Mouse (Mus musculus): Measurements from ENCODE around the gene Gm9844. TPM values are rescaled to one million over a fixed set of nuclear protein-coding genes. Genes with fewer than 3 reads are reported as not detected.
A peak's percentile ranks its signal among the peaks of the same experiment; 100 is the strongest.
"Not testable (repeated sequence)": the region's sequence is repeated elsewhere in the genome, so short reads cannot be mapped to it uniquely, and the experiment has no call there.

Gm9844 gene
- polyA plus RNA-seq, 1 experiment from 2014 or later, result 2.7 TPM

GRCm38 (mm10) chr7:24892125-24892583 lies 30.1 kb downstream of the Gm9844 start:
- Histone ChIP-seq H3K4me3 (ENCODE audit: low read depth, low read length) (no peak overlapping the region), H3K27me3 (ENCODE audit: insufficient read depth, low read length) (no peaks in the 10 kb centered on the region), H3K36me3 (replicated peaks; ENCODE audit: insufficient read depth, low read length) (peaks cover 34% of the 10 kb centered on the region), H3K27ac (ENCODE audit: low read depth) (peak overlapping the region; percentile 30; the same call in 1 of the 2 replicates), H3K4me2 (ENCODE audit: low read depth, low read length) (no peak overlapping the region), H3K4me1 (ENCODE audit: insufficient read depth) (peaks cover 5% of the 10 kb centered on the region; the same call in 1 of the 2 replicates), H3K9ac (replicated peaks) (no peak overlapping the region), H3K9me3 (ENCODE audit: low read length) (no peaks in the 10 kb centered on the region)
- ATAC-seq (no peak), DNase-seq (no peak)
- WGBS (ENCODE audit: insufficient replicate concordance), result 55% methylated on average over 2 of the region's 2 CpGs
- no peak for TF ChIP-seq CTCF (IDR thresholded peaks at IDR 0.05; ENCODE audit: low read depth)
- no peak for TF ChIP-seq EP300 (IDR thresholded peaks at IDR 0.05; ENCODE audit: low read depth)

- WGBS (ENCODE audit: insufficient replicate concordance), result 81% methylated on average over 2 of the region's 2 CpGs
- H3K4me2 ChIP-seq (ENCODE audit: low read depth, low read length); H3K9me3 ChIP-seq (ENCODE audit: low read length); H3K9ac ChIP-seq (replicated peaks); H3K27me3 ChIP-seq (ENCODE audit: insufficient read depth, low read length); H3K4me3 ChIP-seq (ENCODE audit: low read depth, low read length); H3K36me3 ChIP-seq (replicated peaks; ENCODE audit: insufficient read depth, low read length); H3K4me1 ChIP-seq (ENCODE audit: insufficient read depth); ATAC-seq; DNase-seq: not testable (repeated sequence)
- H3K27ac ChIP-seq (ENCODE audit: low read depth), result 0 out of 2 replicates have a peak overlapping the region, but pooled peaks have one; percentile 55
These were observed 33.7 kb downstream of the Gm9844 start for GRCm38 (mm10) chr7:24895749-24896148.

DNA sequence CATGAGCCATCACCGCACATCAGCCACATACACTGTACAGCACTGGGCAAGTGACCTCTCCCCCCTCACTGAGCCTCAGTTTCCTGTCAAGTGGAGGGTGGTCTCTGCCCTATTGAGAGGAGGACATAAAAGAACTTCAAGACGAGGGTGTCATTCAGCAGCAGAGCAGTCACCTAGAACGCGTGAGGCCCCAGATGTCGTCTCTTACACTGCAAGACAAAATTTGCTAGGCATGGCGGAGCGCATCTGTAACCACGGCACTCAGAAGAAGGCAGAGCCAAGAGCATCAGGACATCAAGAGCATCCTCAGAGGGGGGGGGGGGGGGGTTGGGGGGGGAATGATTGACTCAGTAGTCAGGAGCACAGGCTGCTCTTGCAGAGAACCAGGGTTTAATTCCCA lies 34.3 kb downstream of the Gm9844 start:
- Histone ChIP-seq H3K27me3 (ENCODE audit: insufficient read depth, low read length) (no peaks in the 10 kb centered on the region), H3K4me3 (ENCODE audit: low read depth, low read length) (no peak overlapping the region), H3K27ac (ENCODE audit: low read depth) (peak overlapping the region; percentile 67), H3K36me3 (replicated peaks; ENCODE audit: insufficient read depth, low read length) (0 out of 2 replicates have a peak, but pooled peaks cover under 1% of the 10 kb centered on the region), H3K4me1 (ENCODE audit: insufficient read depth) (0 out of 2 replicates have a peak, but pooled peaks cover 2% of the 10 kb centered on the region), H3K9ac (replicated peaks) (no peak overlapping the region), H3K4me2 (ENCODE audit: low read depth, low read length) (no peak overlapping the region), H3K9me3 (ENCODE audit: low read length) (no peaks in the 10 kb centered on the region)
- no peak for ATAC-seq
- no peak for DNase-seq
- no peak for TF ChIP-seq CTCF (IDR thresholded peaks at IDR 0.05; ENCODE audit: low read depth)
- no peak for TF ChIP-seq EP300 (IDR thresholded peaks at IDR 0.05; ENCODE audit: low read depth)
- 71% methylated on average over 8 of the region's 8 CpGs for WGBS (ENCODE audit: insufficient replicate concordance)

GRCm38 (mm10) chr7:24897224-24897623 lies 35.2 kb downstream of the Gm9844 start, which contains the start of gene Cd79a:
Cd79a (plus strand) TSS chr7:24897381.
- no peaks in the 10 kb centered on the region for H3K27me3 ChIP-seq (ENCODE audit: insufficient read depth, low read length)
- DNase-seq (peak; percentile 62), ATAC-seq (peak; percentile 54)
- H3K4me3 ChIP-seq (ENCODE audit: low read depth, low read length), result peak within 1 kb of the TSS; percentile 29
- H3K36me3 ChIP-seq (replicated peaks; ENCODE audit: insufficient read depth, low read length), result no peaks in the 10 kb centered on the region
- peak within 1 kb of the TSS; percentile 0; the same call in 1 of the 2 replicates for H3K4me2 ChIP-seq (ENCODE audit: low read depth, low read length)
- H3K9me3 ChIP-seq (ENCODE audit: low read length), result no peaks in the 10 kb centered on the region
- H3K9ac ChIP-seq (replicated peaks), result 0 out of 2 replicates have a peak within 1 kb of the TSS, but pooled peaks have one; percentile 4
- H3K27ac ChIP-seq (ENCODE audit: low read depth), result peak within 1 kb of the TSS; percentile 69
- H3K4me1 ChIP-seq (ENCODE audit: insufficient read depth), result peaks cover 5% of the 10 kb centered on the region; the same call in 1 of the 2 replicates
- no peak for TF ChIP-seq CTCF (IDR thresholded peaks at IDR 0.05; ENCODE audit: low read depth)
- TF ChIP-seq EP300 (IDR thresholded peaks at IDR 0.05; ENCODE audit: low read depth), result peak; percentile 17; the same call in 1 of the 2 replicates
- 57% methylated on average over 12 of the region's 12 CpGs for WGBS (ENCODE audit: insufficient replicate concordance)

- ATAC-seq (no peak), DNase-seq (no peak)
- WGBS (ENCODE audit: insufficient replicate concordance), result 67% methylated on average over 5 of the region's 5 CpGs
- no peaks in the 10 kb centered on the region for H3K27me3 ChIP-seq (ENCODE audit: insufficient read depth, low read length)
- peak overlapping the region; percentile 29 for H3K4me3 ChIP-seq (ENCODE audit: low read depth, low read length)
- no peaks in the 10 kb centered on the region for H3K36me3 ChIP-seq (replicated peaks; ENCODE audit: insufficient read depth, low read length)
- TF ChIP-seq CTCF (IDR thresholded peaks at IDR 0.05; ENCODE audit: low read depth) (no peak), EP300 (IDR thresholded peaks at IDR 0.05; ENCODE audit: low read depth) (no peak)
- H3K27ac ChIP-seq (ENCODE audit: low read depth), result 0 out of 2 replicates have a peak overlapping the region, but pooled peaks have one; percentile 8
- 0 out of 2 replicates have a peak overlapping the region, but pooled peaks have one; percentile 4 for H3K9ac ChIP-seq (replicated peaks)
- H3K9me3 ChIP-seq (ENCODE audit: low read length), result no peaks in the 10 kb centered on the region
- peaks cover 9% of the 10 kb centered on the region for H3K4me1 ChIP-seq (ENCODE audit: insufficient read depth)
- peak overlapping the region; percentile 0; the same call in 1 of the 2 replicates for H3K4me2 ChIP-seq (ENCODE audit: low read depth, low read length)
These were observed 35.9 kb downstream of the Gm9844 start for GRCm38 (mm10) chr7:24897959-24898358.

DNA sequence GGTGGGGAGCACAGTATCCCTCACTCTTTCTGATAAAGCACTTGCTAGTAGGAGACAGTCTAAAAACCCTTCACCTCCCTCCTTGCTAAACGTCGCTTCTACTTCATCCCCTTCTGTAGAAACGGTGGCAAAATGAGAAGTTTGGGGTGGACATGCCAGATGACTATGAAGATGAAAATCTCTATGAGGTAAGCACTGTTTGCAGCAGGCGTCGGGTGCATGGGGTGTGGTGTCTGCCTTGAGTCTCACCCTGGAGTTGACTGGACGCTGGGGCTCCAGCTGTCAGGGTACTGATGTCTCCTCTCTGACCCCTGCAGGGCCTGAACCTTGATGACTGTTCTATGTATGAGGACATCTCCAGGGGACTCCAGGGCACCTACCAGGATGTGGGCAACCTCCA lies 39.1 kb downstream of the Gm9844 start:
- TF ChIP-seq CTCF (IDR thresholded peaks at IDR 0.05; ENCODE audit: low read depth) (no peak), EP300 (IDR thresholded peaks at IDR 0.05; ENCODE audit: low read depth) (no peak)
- Histone ChIP-seq H3K36me3 (replicated peaks; ENCODE audit: insufficient read depth, low read length) (0 out of 2 replicates have a peak, but pooled peaks cover 4% of the 10 kb centered on the region), H3K27me3 (ENCODE audit: insufficient read depth, low read length) (no peaks in the 10 kb centered on the region), H3K4me1 (ENCODE audit: insufficient read depth) (peaks cover 24% of the 10 kb centered on the region), H3K9me3 (ENCODE audit: low read length) (no peaks in the 10 kb centered on the region), H3K4me3 (ENCODE audit: low read depth, low read length) (no peak overlapping the region), H3K9ac (replicated peaks) (no peak overlapping the region), H3K4me2 (ENCODE audit: low read depth, low read length) (no peak overlapping the region), H3K27ac (ENCODE audit: low read depth) (peak overlapping the region; percentile 49; the same call in 1 of the 2 replicates)
- ATAC-seq (no peak), DNase-seq (no peak)
- 37% methylated on average over 6 of the region's 6 CpGs for WGBS (ENCODE audit: insufficient replicate concordance)
